Mouse (Mus musculus): ENCODE measurements at regions not wholly inside any gene's neighbourhood (a gene's known extent, or its start where the extent isn't known, plus 50 kb on each side); places are given as distances from the start of the nearest gene placed in this dataset.

GRCm38 (mm10) chr9:101570714-101571113 lies 290.9 kb upstream of the 9630041A04Rik start:
- ATAC-seq (ENCODE audit: low FRiP score, low TSS enrichment), result no peak
- Histone ChIP-seq H3K4me1 (replicated peaks; ENCODE audit: control insufficient read depth, insufficient read depth) (no peaks in the 10 kb centered on the region), H3K9ac (ENCODE audit: low read length) (no peak overlapping the region), H3K27me3 (ENCODE audit: control insufficient read depth, insufficient read depth, low read length) (no peaks in the 10 kb centered on the region), H3K27ac (replicated peaks) (no peak overlapping the region), H3K4me3 (ENCODE audit: low read depth, low read length) (no peak overlapping the region), H3K36me3 (ENCODE audit: control insufficient read depth, insufficient read depth, low read length) (no peaks in the 10 kb centered on the region), H3K9me3 (ENCODE audit: control insufficient read depth, low read length) (no peaks in the 10 kb centered on the region), H3K4me2 (replicated peaks; ENCODE audit: low read depth) (no peak overlapping the region)
- no peak for DNase-seq (ENCODE audit: low spot score)
- WGBS, result 32% methylated on average over 4 of the region's 4 CpGs
- TF ChIP-seq CTCF (IDR thresholded peaks at IDR 0.05; ENCODE audit: low read depth) (no peak), EP300 (optimal IDR thresholded peaks at IDR 0.05) (no peak)

GRCm38 (mm10) chr9:101563196-101563595 lies 298.4 kb upstream of the 9630041A04Rik start:
- WGBS, result 74% methylated on average over 9 of the region's 9 CpGs
- no peak overlapping the region for H3K27ac ChIP-seq (replicated peaks)
- H3K4me2 ChIP-seq (replicated peaks; ENCODE audit: low read depth), result no peak overlapping the region
- ATAC-seq (ENCODE audit: low FRiP score, low TSS enrichment) (no peak), DNase-seq (ENCODE audit: low spot score) (no peak)
- no peaks in the 10 kb centered on the region for H3K27me3 ChIP-seq (ENCODE audit: control insufficient read depth, insufficient read depth, low read length)
- TF ChIP-seq EP300 (optimal IDR thresholded peaks at IDR 0.05) (no peak), CTCF (IDR thresholded peaks at IDR 0.05; ENCODE audit: low read depth) (no peak)
- H3K4me1 ChIP-seq (replicated peaks; ENCODE audit: control insufficient read depth, insufficient read depth), result no peaks in the 10 kb centered on the region
- H3K9ac ChIP-seq (ENCODE audit: low read length), result no peak overlapping the region
- H3K9me3 ChIP-seq (ENCODE audit: control insufficient read depth, low read length), result peaks cover 2% of the 10 kb centered on the region; the same call in 1 of the 2 replicates
- no peak overlapping the region for H3K4me3 ChIP-seq (ENCODE audit: low read depth, low read length)
- no peaks in the 10 kb centered on the region for H3K36me3 ChIP-seq (ENCODE audit: control insufficient read depth, insufficient read depth, low read length)

- 47% methylated on average over 11 of the region's 11 CpGs for WGBS
- TF ChIP-seq CTCF (IDR thresholded peaks at IDR 0.05; ENCODE audit: low read depth) (no peak), EP300 (optimal IDR thresholded peaks at IDR 0.05) (no peak)
Measured at GRCm38 (mm10) chr9:101559366-101559765, 302.3 kb upstream of the 9630041A04Rik start.

GRCm38 (mm10) chr9:101555011-101555673 lies 303.5 kb upstream of the Ppp2r3a start:
- no peak overlapping the region for H3K9ac ChIP-seq (ENCODE audit: low read length)
- 27% methylated on average over 5 of the region's 5 CpGs for WGBS
- no peak overlapping the region for H3K4me3 ChIP-seq (ENCODE audit: low read depth, low read length)
- TF ChIP-seq CTCF (IDR thresholded peaks at IDR 0.05; ENCODE audit: low read depth) (no peak), EP300 (optimal IDR thresholded peaks at IDR 0.05) (no peak)
- no peaks in the 10 kb centered on the region for H3K27me3 ChIP-seq (ENCODE audit: control insufficient read depth, insufficient read depth, low read length)
- H3K4me1 ChIP-seq (replicated peaks; ENCODE audit: control insufficient read depth, insufficient read depth), result no peaks in the 10 kb centered on the region
- no peak overlapping the region for H3K4me2 ChIP-seq (replicated peaks; ENCODE audit: low read depth)
- peaks cover 2% of the 10 kb centered on the region; the same call in 1 of the 2 replicates for H3K9me3 ChIP-seq (ENCODE audit: control insufficient read depth, low read length)
- no peak overlapping the region for H3K27ac ChIP-seq (replicated peaks)
- no peaks in the 10 kb centered on the region for H3K36me3 ChIP-seq (ENCODE audit: control insufficient read depth, insufficient read depth, low read length)
- ATAC-seq (ENCODE audit: low FRiP score, low TSS enrichment) (no peak; the same call in 1 of the 2 replicates), DNase-seq (ENCODE audit: low spot score) (no peak)

More at GRCm38 (mm10) chr9:101559366-101559765, 302.3 kb upstream of the 9630041A04Rik start:
- DNase-seq (ENCODE audit: low spot score), result no peak
- Histone ChIP-seq H3K9me3 (ENCODE audit: control insufficient read depth, low read length) (peaks cover 2% of the 10 kb centered on the region; the same call in 1 of the 2 replicates), H3K4me2 (replicated peaks; ENCODE audit: low read depth) (no peak overlapping the region), H3K27ac (replicated peaks) (no peak overlapping the region), H3K27me3 (ENCODE audit: control insufficient read depth, insufficient read depth, low read length) (no peaks in the 10 kb centered on the region), H3K36me3 (ENCODE audit: control insufficient read depth, insufficient read depth, low read length) (no peaks in the 10 kb centered on the region), H3K4me1 (replicated peaks; ENCODE audit: control insufficient read depth, insufficient read depth) (no peaks in the 10 kb centered on the region), H3K9ac (ENCODE audit: low read length) (no peak overlapping the region), H3K4me3 (ENCODE audit: low read depth, low read length) (no peak overlapping the region)
- ATAC-seq (ENCODE audit: low FRiP score, low TSS enrichment), result no peak

GRCm38 (mm10) chr9:101552789-101553188 lies 301.2 kb upstream of the Ppp2r3a start:
- no peaks in the 10 kb centered on the region for H3K4me1 ChIP-seq (replicated peaks; ENCODE audit: control insufficient read depth, insufficient read depth)
- H3K36me3 ChIP-seq (ENCODE audit: control insufficient read depth, insufficient read depth, low read length), result no peaks in the 10 kb centered on the region
- TF ChIP-seq EP300 (optimal IDR thresholded peaks at IDR 0.05) (no peak), CTCF (IDR thresholded peaks at IDR 0.05; ENCODE audit: low read depth) (no peak)
- ATAC-seq (ENCODE audit: low FRiP score, low TSS enrichment), result no peak
- H3K9me3 ChIP-seq (ENCODE audit: control insufficient read depth, low read length), result no peaks in the 10 kb centered on the region
- DNase-seq (ENCODE audit: low spot score), result no peak
- H3K4me3 ChIP-seq (ENCODE audit: low read depth, low read length), result no peak overlapping the region
- no peaks in the 10 kb centered on the region for H3K27me3 ChIP-seq (ENCODE audit: control insufficient read depth, insufficient read depth, low read length)
- 91% methylated on average over 6 of the region's 6 CpGs for WGBS
- no peak overlapping the region for H3K27ac ChIP-seq (replicated peaks)
- H3K9ac ChIP-seq (ENCODE audit: low read length), result no peak overlapping the region
- no peak overlapping the region for H3K4me2 ChIP-seq (replicated peaks; ENCODE audit: low read depth)

GRCm38 (mm10) chr9:101551256-101551655 lies 299.7 kb upstream of the Ppp2r3a start:
- no peak overlapping the region for H3K27ac ChIP-seq (replicated peaks)
- H3K36me3 ChIP-seq (ENCODE audit: control insufficient read depth, insufficient read depth, low read length), result no peaks in the 10 kb centered on the region
- H3K4me2 ChIP-seq (replicated peaks; ENCODE audit: low read depth), result no peak overlapping the region
- no peak overlapping the region for H3K4me3 ChIP-seq (ENCODE audit: low read depth, low read length)
- H3K4me1 ChIP-seq (replicated peaks; ENCODE audit: control insufficient read depth, insufficient read depth), result no peaks in the 10 kb centered on the region
- TF ChIP-seq EP300 (optimal IDR thresholded peaks at IDR 0.05) (no peak), CTCF (IDR thresholded peaks at IDR 0.05; ENCODE audit: low read depth) (peak; percentile 32)
- DNase-seq (ENCODE audit: low spot score), result no peak
- H3K27me3 ChIP-seq (ENCODE audit: control insufficient read depth, insufficient read depth, low read length), result no peaks in the 10 kb centered on the region
- 51% methylated on average over 3 of the region's 3 CpGs for WGBS
- ATAC-seq (ENCODE audit: low FRiP score, low TSS enrichment), result no peak
- no peak overlapping the region for H3K9ac ChIP-seq (ENCODE audit: low read length)
- H3K9me3 ChIP-seq (ENCODE audit: control insufficient read depth, low read length), result no peaks in the 10 kb centered on the region
